Mouse (Mus musculus) embryonic fibroblast, embryonic 13.5 days (primary cell): ENCODE measurements around the gene Tkfc.

ENCODE experiments used
- CTCF ChIP-seq: IDR thresholded peaks from 2 replicates; pipeline ENCODE4 v1.5.1; 2011; ENCODE audit warnings: mild to moderate bottlenecking, control low read depth, low read length, moderate library complexity, borderline replicate concordance; ENCODE audit not compliant: insufficient read depth
- POLR2A ChIP-seq: IDR thresholded peaks from 2 replicates; pipeline ENCODE4 v1.6.1; 2011; ENCODE audit warnings: low read depth, mild to moderate bottlenecking, control low read depth, low read length, moderate library complexity

GRCm38 (mm10) chr19:10564278-10564677 is 41.2 kb downstream of the Tkfc start:
- TF ChIP-seq CTCF: no peak
- no peak for TF ChIP-seq POLR2A
